Mouse (Mus musculus): ENCODE data around the gene Astn1.

DNA sequence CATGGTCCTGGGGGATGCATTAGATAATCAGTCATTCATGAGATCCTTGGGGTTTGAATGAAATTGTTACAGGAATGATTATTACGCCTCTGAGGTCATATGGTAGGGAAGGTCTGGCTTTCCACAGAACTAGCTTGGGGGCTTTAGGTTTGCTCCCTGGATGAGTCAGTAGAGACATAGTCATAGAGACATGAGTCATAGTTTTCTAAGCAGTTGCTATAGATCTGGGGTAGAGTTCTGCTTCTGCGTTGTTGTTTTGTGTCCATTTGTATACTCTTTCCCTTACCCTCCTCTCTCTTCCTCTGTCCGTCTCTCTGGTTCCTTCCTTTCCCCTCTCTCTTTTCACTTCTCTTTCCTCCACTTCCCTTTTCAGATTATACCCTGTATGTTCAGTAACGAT, 243.5 kb downstream of the Astn1 start:
- TF ChIP-seq CTCF (IDR thresholded peaks at IDR 0.05; ENCODE audit: low read depth, low read length) (no peak), POLR2A (IDR thresholded peaks at IDR 0.05; ENCODE audit: extremely low read depth, insufficient read depth, low read length) (no peak)
